Mouse (Mus musculus) spleen, embryonic (tissue): ENCODE data around the gene Lrig2.

Source experiments
- CTCF ChIA-PET: fragments of 350-600 bp; sonication (Branson Sonifier 250); formaldehyde crosslinking; loops from one replicate; lab custom pipeline; 2022; lab: Charles Lee

Gene Lrig2

GRCm38 (mm10) chr3:104511538-104512423 lies at the start of gene Lrig2:
Gene Lrig2 (minus strand): TSS chr3:104511918.
- CTCF ChIA-PET: no interaction called here

GRCm38 (mm10) chr3:104556624-104557023 lies 44.9 kb upstream of the Lrig2 start:
- CTCF ChIA-PET: no interaction called here

- CTCF ChIA-PET: no interaction called here
Observed at GRCm38 (mm10) chr3:104550594-104550993, 38.9 kb upstream of the Lrig2 start.

GRCm38 (mm10) chr3:104548367-104549087 lies 36.8 kb upstream of the Lrig2 start:
- CTCF ChIA-PET: interaction anchor here (0.7 kb wide), 1 partner anchor 11 kb away, joined by 3 read pairs; no protein-coding TSS in a partner anchor

- CTCF ChIA-PET: no interaction called here
Observed at GRCm38 (mm10) chr3:104543825-104544224, 32.1 kb upstream of the Lrig2 start.

- CTCF ChIA-PET: interaction anchor here (0.6 to 0.7 kb wide), 2 partner anchors 49 to 1551 kb away, joined by 5 to 9 read pairs; no protein-coding TSS in a partner anchor
Observed at GRCm38 (mm10) chr3:104542065-104542429, 30.3 kb upstream of the Lrig2 start.

GRCm38 (mm10) chr3:104541139-104542064 lies 29.7 kb upstream of the Lrig2 start:
- CTCF ChIA-PET: interaction anchor here (0.7 kb wide), 2 partner anchors 48 to 87 kb away, joined by 3 to 9 read pairs; no protein-coding TSS in a partner anchor

- CTCF ChIA-PET: interaction anchor here (0.7 kb wide), 1 partner anchor 88 kb away, joined by 3 read pairs; no protein-coding TSS in a partner anchor
Observed at GRCm38 (mm10) chr3:104540480-104541138, 28.9 kb upstream of the Lrig2 start.

GRCm38 (mm10) chr3:104533223-104533622 lies 21.5 kb upstream of the Lrig2 start:
- CTCF ChIA-PET: interaction anchor here (0.5 kb wide), 1 partner anchor 152 kb away, joined by 3 read pairs; no protein-coding TSS in a partner anchor

- CTCF ChIA-PET: no interaction called here
Observed at GRCm38 (mm10) chr3:104526115-104526882, 14.6 kb upstream of the Lrig2 start.

GRCm38 (mm10) chr3:104525516-104525915 lies 13.8 kb upstream of the Lrig2 start:
- CTCF ChIA-PET: no interaction called here

- CTCF ChIA-PET: no interaction called here
Observed at GRCm38 (mm10) chr3:104525029-104525428, 13.3 kb upstream of the Lrig2 start.

GRCm38 (mm10) chr3:104523333-104523871 lies 11.7 kb upstream of the Lrig2 start:
- CTCF ChIA-PET: no interaction called here

GRCm38 (mm10) chr3:104521341-104521924 lies 9.7 kb upstream of the Lrig2 start:
- CTCF ChIA-PET: interaction anchor here (0.6 kb wide), 2 partner anchors 9 to 58 kb away, joined by 3 to 4 read pairs; no protein-coding TSS in a partner anchor

- CTCF ChIA-PET: no interaction called here
Observed at GRCm38 (mm10) chr3:104520471-104520870, 8.8 kb upstream of the Lrig2 start.

GRCm38 (mm10) chr3:104518931-104519330 lies 7.2 kb upstream of the Lrig2 start:
- CTCF ChIA-PET: no interaction called here

- CTCF ChIA-PET: interaction anchor here (0.6 kb wide), 1 partner anchor 20 kb away, joined by 6 read pairs; no protein-coding TSS in a partner anchor
Observed at GRCm38 (mm10) chr3:104518411-104518810, 6.7 kb upstream of the Lrig2 start.

- CTCF ChIA-PET: interaction anchor here (0.6 kb wide), 1 partner anchor 1790 kb away, joined by 3 read pairs; no protein-coding TSS in a partner anchor
Observed at GRCm38 (mm10) chr3:104517161-104517560, 5.4 kb upstream of the Lrig2 start.

- CTCF ChIA-PET: no interaction called here
Observed at GRCm38 (mm10) chr3:104514510-104514909, 2.8 kb upstream of the Lrig2 start.
